Mouse (Mus musculus): ENCODE measurements around the gene Mbd5. TPM values are rescaled to one million over a fixed set of nuclear protein-coding genes. Genes with fewer than 3 reads are reported as not detected.

Mbd5 gene
- polyA plus RNA-seq, 1 experiment = 17.4 TPM

GRCm38 (mm10) chr2:49333594-49333993, 384.3 kb downstream of the Mbd5 start:
- 10% methylated on average over 7 of the region's 7 CpGs for WGBS
- H3K27ac ChIP-seq (ENCODE audit: control insufficient read depth, insufficient read depth, low read depth, low read length, poor library complexity) = no peak overlapping the region
- H3K4me1 ChIP-seq (ENCODE audit: control insufficient read depth, insufficient read depth, low read length) = no peaks in the 10 kb centered on the region
- TF ChIP-seq POLR2A (IDR thresholded peaks at IDR 0.05; ENCODE audit: borderline replicate concordance, control insufficient read depth, low read depth, low read length) (no peak), CTCF (IDR thresholded peaks at IDR 0.05; ENCODE audit: control insufficient read depth, insufficient read depth, low read length) (no peak)
- H3K4me3 ChIP-seq (replicated peaks; ENCODE audit: control insufficient read depth, low read depth, low read length) = no peak overlapping the region

- Histone ChIP-seq H3K4me3 (replicated peaks; ENCODE audit: control insufficient read depth, low read depth, low read length) (no peak overlapping the region), H3K27ac (ENCODE audit: control insufficient read depth, insufficient read depth, low read depth, low read length, poor library complexity) (no peak overlapping the region), H3K4me1 (ENCODE audit: control insufficient read depth, insufficient read depth, low read length) (no peaks in the 10 kb centered on the region)
- WGBS = 80% methylated on average over 9 of the region's 9 CpGs
- TF ChIP-seq CTCF (IDR thresholded peaks at IDR 0.05; ENCODE audit: control insufficient read depth, insufficient read depth, low read length) (no peak), POLR2A (IDR thresholded peaks at IDR 0.05; ENCODE audit: borderline replicate concordance, control insufficient read depth, low read depth, low read length) (no peak)
Observed at GRCm38 (mm10) chr2:49335267-49335666, 386.0 kb downstream of the Mbd5 start.

GRCm38 (mm10) chr2:49344287-49344686, 395.0 kb downstream of the Mbd5 start:
- 80% methylated on average over 2 of the region's 2 CpGs for WGBS
- Histone ChIP-seq H3K4me3 (replicated peaks; ENCODE audit: control insufficient read depth, low read depth, low read length) (no peak overlapping the region), H3K4me1 (ENCODE audit: control insufficient read depth, insufficient read depth, low read length) (no peaks in the 10 kb centered on the region), H3K27ac (ENCODE audit: control insufficient read depth, insufficient read depth, low read depth, low read length, poor library complexity) (no peak overlapping the region)
- no peak for TF ChIP-seq POLR2A (IDR thresholded peaks at IDR 0.05; ENCODE audit: borderline replicate concordance, control insufficient read depth, low read depth, low read length)
- TF ChIP-seq CTCF (IDR thresholded peaks at IDR 0.05; ENCODE audit: control insufficient read depth, insufficient read depth, low read length) = no peak

- no peak for TF ChIP-seq POLR2A (IDR thresholded peaks at IDR 0.05; ENCODE audit: borderline replicate concordance, control insufficient read depth, low read depth, low read length)
- TF ChIP-seq CTCF (IDR thresholded peaks at IDR 0.05; ENCODE audit: control insufficient read depth, insufficient read depth, low read length) = no peak
- WGBS = 51% methylated on average over 2 of the region's 2 CpGs
Observed at GRCm38 (mm10) chr2:49345786-49346185, 396.5 kb downstream of the Mbd5 start.

GRCm38 (mm10) chr2:49349813-49350212, 400.5 kb downstream of the Mbd5 start:
- 1% methylated on average over 5 of the region's 5 CpGs for WGBS
- Histone ChIP-seq H3K27ac (ENCODE audit: control insufficient read depth, insufficient read depth, low read depth, low read length, poor library complexity) (no peak overlapping the region), H3K4me1 (ENCODE audit: control insufficient read depth, insufficient read depth, low read length) (peaks cover 3% of the 10 kb centered on the region; the same call in 1 of the 2 replicates), H3K4me3 (replicated peaks; ENCODE audit: control insufficient read depth, low read depth, low read length) (no peak overlapping the region)
- TF ChIP-seq POLR2A (IDR thresholded peaks at IDR 0.05; ENCODE audit: borderline replicate concordance, control insufficient read depth, low read depth, low read length) (no peak), CTCF (IDR thresholded peaks at IDR 0.05; ENCODE audit: control insufficient read depth, insufficient read depth, low read length) (no peak)

More at GRCm38 (mm10) chr2:49345786-49346185, 396.5 kb downstream of the Mbd5 start:
- Histone ChIP-seq H3K4me1 (ENCODE audit: control insufficient read depth, insufficient read depth, low read length) (peaks cover 3% of the 10 kb centered on the region; the same call in 1 of the 2 replicates), H3K4me3 (replicated peaks; ENCODE audit: control insufficient read depth, low read depth, low read length) (no peak overlapping the region), H3K27ac (ENCODE audit: control insufficient read depth, insufficient read depth, low read depth, low read length, poor library complexity) (no peak overlapping the region)

GRCm38 (mm10) chr2:49350852-49351251, 401.5 kb downstream of the Mbd5 start:
- no peak overlapping the region for H3K27ac ChIP-seq (ENCODE audit: control insufficient read depth, insufficient read depth, low read depth, low read length, poor library complexity)
- 55% methylated on average over 4 of the region's 4 CpGs for WGBS
- H3K4me1 ChIP-seq (ENCODE audit: control insufficient read depth, insufficient read depth, low read length) = peaks cover 3% of the 10 kb centered on the region; the same call in 1 of the 2 replicates
- TF ChIP-seq CTCF (IDR thresholded peaks at IDR 0.05; ENCODE audit: control insufficient read depth, insufficient read depth, low read length) (no peak), POLR2A (IDR thresholded peaks at IDR 0.05; ENCODE audit: borderline replicate concordance, control insufficient read depth, low read depth, low read length) (no peak)
- no peak overlapping the region for H3K4me3 ChIP-seq (replicated peaks; ENCODE audit: control insufficient read depth, low read depth, low read length)

- 38% methylated on average over 1 of the region's 1 CpGs for WGBS
- Histone ChIP-seq H3K4me3 (replicated peaks; ENCODE audit: control insufficient read depth, low read depth, low read length) (no peak overlapping the region), H3K27ac (ENCODE audit: control insufficient read depth, insufficient read depth, low read depth, low read length, poor library complexity) (no peak overlapping the region), H3K4me1 (ENCODE audit: control insufficient read depth, insufficient read depth, low read length) (peaks cover 3% of the 10 kb centered on the region; the same call in 1 of the 2 replicates)
- TF ChIP-seq CTCF (IDR thresholded peaks at IDR 0.05; ENCODE audit: control insufficient read depth, insufficient read depth, low read length) (no peak), POLR2A (IDR thresholded peaks at IDR 0.05; ENCODE audit: borderline replicate concordance, control insufficient read depth, low read depth, low read length) (no peak)
Observed at GRCm38 (mm10) chr2:49354066-49354465, 404.8 kb downstream of the Mbd5 start.

- 91% methylated on average over 8 of the region's 8 CpGs for WGBS
- H3K27ac ChIP-seq (ENCODE audit: control insufficient read depth, insufficient read depth, low read depth, low read length, poor library complexity) = no peak overlapping the region
- TF ChIP-seq POLR2A (IDR thresholded peaks at IDR 0.05; ENCODE audit: borderline replicate concordance, control insufficient read depth, low read depth, low read length) = no peak
- TF ChIP-seq CTCF (IDR thresholded peaks at IDR 0.05; ENCODE audit: control insufficient read depth, insufficient read depth, low read length) = no peak
- no peaks in the 10 kb centered on the region for H3K4me1 ChIP-seq (ENCODE audit: control insufficient read depth, insufficient read depth, low read length)
- no peak overlapping the region for H3K4me3 ChIP-seq (replicated peaks; ENCODE audit: control insufficient read depth, low read depth, low read length)
Observed at GRCm38 (mm10) chr2:49355867-49356266, 406.6 kb downstream of the Mbd5 start.

Data from bone marrow, adult 2 months (tissue).